Mouse (Mus musculus) CH12.LX (cell line): ENCODE results near the gene Cul9. TPM values are rescaled to one million over a fixed set of nuclear protein-coding genes. Genes with fewer than 3 reads are reported as not detected.

ENCODE experiments used
- DNase-seq: peaks from one replicate; pipeline ENCODE4 v3.0.0-alpha.2; 2013; ENCODE audit errors: extremely low read depth
- H3K27ac ChIP-seq: 2 replicates; pipeline ENCODE4 v1.5.1; 2012; ENCODE audit warnings: low read depth, mild to moderate bottlenecking, control low read depth, moderate library complexity; ENCODE audit not compliant: insufficient read depth
- H3K27me3 ChIP-seq: replicated peaks from 2 replicates; pipeline ENCODE3; 2012; ENCODE audit warnings: inconsistent platforms
- H3K36me3 ChIP-seq, 2 experiments: replicated peaks in 1 of 2; 2 replicates each; pipeline versions ENCODE3 to v1.6.1; 2012; ENCODE audit warnings: inconsistent platforms in 1 of 2, low read length in 1 of 2, mild to moderate bottlenecking in 1 of 2, mixed read lengths in 1 of 2, moderate library complexity in 1 of 2; ENCODE audit not compliant: control insufficient read depth in 1 of 2, insufficient read depth in 1 of 2
- H3K4me1 ChIP-seq, 2 experiments: 2 replicates each; pipeline ENCODE4 v1.6.1; 2012; ENCODE audit warnings: inconsistent platforms in 1 of 2, moderate library complexity in 1 of 2; ENCODE audit not compliant: insufficient read depth in 2 of 2, control insufficient read depth in 1 of 2
- H3K4me2 ChIP-seq: 2 replicates; pipeline ENCODE4 v1.6.1; 2012; ENCODE audit warnings: low read depth, mild to moderate bottlenecking, control low read depth; ENCODE audit not compliant: poor library complexity, insufficient read depth, severe bottlenecking
- H3K4me3 ChIP-seq, 3 experiments: fragments of 150-350 bp in 1 of 3; sonication (generic) in 1 of 3; replicated peaks in 1 of 3; 2 replicates each; pipeline versions ENCODE3 to v1.5.1; 2011 to 2012; ENCODE audit warnings: low read depth in 2 of 3, low read length in 2 of 3, mild to moderate bottlenecking in 2 of 3, moderate library complexity in 2 of 3, control low read depth in 1 of 3, improper control_type of control experiment in 1 of 3, inconsistent platforms in 1 of 3, mixed read lengths in 1 of 3; ENCODE audit not compliant: poor library complexity in 1 of 3
- H3K79me2 ChIP-seq: replicated peaks from 2 replicates; pipeline ENCODE4 v1.6.1; 2012; ENCODE audit warnings: mild to moderate bottlenecking, moderate library complexity; ENCODE audit not compliant: control insufficient read depth, poor library complexity, insufficient read depth, severe bottlenecking; ENCODE audit errors: extremely low read depth
- H3K9ac ChIP-seq: 2 replicates; pipeline ENCODE4 v1.6.1; 2012; ENCODE audit warnings: low read depth, mild to moderate bottlenecking, control low read depth, moderate library complexity; ENCODE audit not compliant: insufficient read depth
- H3K9me3 ChIP-seq: replicated peaks from 2 replicates; pipeline ENCODE3; 2012; ENCODE audit warnings: low read length, inconsistent platforms, mixed read lengths
- CHD2 ChIP-seq: IDR thresholded peaks from 2 replicates; pipeline ENCODE4 v1.6.1; 2011; ENCODE audit warnings: low read length, improper control_type of control experiment
- CTCF ChIP-seq, 2 experiments: IDR thresholded peaks in 1 of 2; conservative IDR thresholded peaks in 1 of 2; 2 replicates each; pipeline ENCODE4 v1.5.1; 2011 to 2012; ENCODE audit warnings: low read depth in 2 of 2, low read length in 2 of 2, improper control_type of control experiment in 1 of 2, inconsistent platforms in 1 of 2, mild to moderate bottlenecking in 1 of 2, moderate library complexity in 1 of 2
- ETS1 ChIP-seq: conservative IDR thresholded peaks from 2 replicates; pipeline ENCODE4 v1.6.1; 2012; ENCODE audit warnings: low read depth, mild to moderate bottlenecking, inconsistent platforms, low read length, improper control_type of control experiment, moderate library complexity
- JUN ChIP-seq: IDR thresholded peaks from 2 replicates; pipeline ENCODE4 v1.6.1; 2011; ENCODE audit warnings: low read depth, mild to moderate bottlenecking, low read length, improper control_type of control experiment, moderate library complexity; ENCODE audit not compliant: insufficient read depth
- JUND ChIP-seq: conservative IDR thresholded peaks from 2 replicates; pipeline ENCODE4 v1.6.1; 2011; ENCODE audit warnings: low read depth, low read length, improper control_type of control experiment
- KAT2A ChIP-seq: IDR thresholded peaks from 2 replicates; pipeline ENCODE4 v1.6.1; 2012; ENCODE audit warnings: low read length, improper control_type of control experiment, inconsistent platforms; ENCODE audit not compliant: insufficient replicate concordance
- MAZ ChIP-seq: IDR thresholded peaks from 2 replicates; pipeline ENCODE4 v1.6.1; 2012; ENCODE audit warnings: low read depth, mild to moderate bottlenecking, inconsistent platforms, low read length, improper control_type of control experiment, moderate library complexity
- MXI1 ChIP-seq: IDR thresholded peaks from 2 replicates; pipeline ENCODE4 v1.6.1; 2011; ENCODE audit warnings: mild to moderate bottlenecking, low read depth, low read length, improper control_type of control experiment
- MYC ChIP-seq: IDR thresholded peaks from 2 replicates; pipeline ENCODE4 v1.6.1; 2011; ENCODE audit warnings: low read depth, mild to moderate bottlenecking, improper control_type of control experiment, low read length
- NELFE ChIP-seq: IDR thresholded peaks from 2 replicates; pipeline ENCODE4 v1.6.1; 2011; ENCODE audit warnings: low read depth, low read length, improper control_type of control experiment
- NRF1 ChIP-seq: IDR thresholded peaks from 2 replicates; pipeline ENCODE4 v1.6.1; 2014; ENCODE audit warnings: low read depth, mild to moderate bottlenecking, inconsistent platforms, low read length, improper control_type of control experiment, moderate library complexity
- TCF12 ChIP-seq: IDR thresholded peaks from 2 replicates; pipeline ENCODE4 v1.6.1; 2014; ENCODE audit warnings: low read depth, mild to moderate bottlenecking, inconsistent platforms, low read length, improper control_type of control experiment
- USF1 ChIP-seq: IDR thresholded peaks from 2 replicates; pipeline ENCODE4 v1.6.1; 2014; ENCODE audit warnings: low read depth, mild to moderate bottlenecking, inconsistent platforms, low read length, improper control_type of control experiment
- ZC3H11A ChIP-seq: IDR thresholded peaks from 2 replicates; pipeline ENCODE4 v1.6.1; 2012; ENCODE audit warnings: low read depth, mild to moderate bottlenecking, inconsistent platforms, low read length, improper control_type of control experiment
- ZKSCAN1 ChIP-seq: IDR thresholded peaks from 2 replicates; pipeline ENCODE4 v1.6.1; 2012; ENCODE audit warnings: low read depth, inconsistent platforms, low read length, improper control_type of control experiment, borderline replicate concordance
- ZNF384 ChIP-seq: IDR thresholded peaks from 2 replicates; pipeline ENCODE4 v1.6.1; 2012; ENCODE audit warnings: low read depth, low read length, improper control_type of control experiment, inconsistent platforms
- dilution Hi-C: fragments of 300-500 bp; cut with MboI; formaldehyde crosslinking; loops from 2 replicates; pipeline ENCODE4 v1.14.3; 2020; ENCODE audit warnings: low sequenced_read_pairs; ENCODE audit not compliant: extremely low pct_unique_long_range_greater_than_20kb, extremely low pct_ligation_motif_present
- in situ Hi-C: fragments of 300-500 bp; cut with MboI; formaldehyde crosslinking; loops from 3 replicates; pipeline ENCODE4 v1.14.3; 2019; ENCODE audit warnings: low sequenced_read_pairs, low pct_ligation_motif_present, low pct_unique_long_range_greater_than_20kb, mixed read lengths
- polyA plus RNA-seq: library from polyadenylated mRNA; unstranded; fragments of >175 nt; gene quantifications from 2 replicates; pipeline ENCODE4 v1.2.1, GENCODE M21; 2012; ENCODE audit warnings: low read depth; ENCODE audit not compliant: insufficient read length
- total RNA-seq, 2 experiments: library from RNA; depleted of rRNA; stranded (reverse); fragments of 300-350 nt in 1 of 2; fragments of >200 nt in 1 of 2; gene quantifications; 2 replicates each; pipeline ENCODE4 v1.2.3; 2012 to 2014

Cul9 gene
- total and polyA plus RNA-seq, 3 experiments, result 0.08 to 0.27 TPM; not detected in 1

- no peak overlapping the region for H3K27ac ChIP-seq
- no peak for DNase-seq
- H3K4me2 ChIP-seq, result no peak overlapping the region
- in situ Hi-C loops, result no loop called here
- no peaks in the 10 kb centered on the region for H3K27me3 ChIP-seq
- no peaks in the 10 kb centered on the region for H3K9me3 ChIP-seq
- no peak for TF ChIP-seq MXI1
- TF ChIP-seq ETS1, result no peak
- TF ChIP-seq MYC, result no peak
- no peak for TF ChIP-seq ZNF384
- TF ChIP-seq USF1, result no peak
- no peak for TF ChIP-seq JUND
- no peak for TF ChIP-seq ZC3H11A
- TF ChIP-seq MAZ, result no peak
- no peak for TF ChIP-seq JUN
- no peak for TF ChIP-seq ZKSCAN1
- TF ChIP-seq TCF12, result no peak
- TF ChIP-seq KAT2A, result no peak
- no peak for TF ChIP-seq NELFE
- no peak for TF ChIP-seq NRF1
- TF ChIP-seq, all 38 proteins: peak for 0
- H3K4me3 ChIP-seq, result no peak overlapping the region
- H3K9ac ChIP-seq, result no peak overlapping the region
- no peaks in the 10 kb centered on the region for H3K79me2 ChIP-seq
- peaks cover 0 to 15% of the 10 kb centered on the region in 2 experiments; a peak in 2 of 4 replicates for H3K4me1 ChIP-seq
- dilution Hi-C loops, result no loop called here
- no peaks in the 10 kb centered on the region for H3K36me3 ChIP-seq
Measured at GRCm38 (mm10) chr17:46590439-46590838, 44.3 kb upstream of the Cul9 start.

- DNase-seq, result no peak
- in situ Hi-C loops, result no loop called here
- no peak for TF ChIP-seq CHD2
- 0 out of 4 replicates have a peak, but pooled peaks of 1 of the 2 experiments have one; percentile 5 for TF ChIP-seq CTCF (conservative IDR thresholded peaks at IDR 0.05 in 1 of 2, IDR thresholded peaks at IDR 0.05 in 1 of 2; ENCODE audit: low read depth in 2 of 2, low read length in 2 of 2)
- TF ChIP-seq, all 38 proteins: peak for 1
- no peaks in the 10 kb centered on the region for H3K36me3 ChIP-seq
- no peaks in the 10 kb centered on the region for H3K79me2 ChIP-seq
- no peak overlapping the region for H3K27ac ChIP-seq
- no peaks in the 10 kb centered on the region for H3K27me3 ChIP-seq
- no peak overlapping the region for H3K4me3 ChIP-seq
- dilution Hi-C loops, result no loop called here
- H3K4me1 ChIP-seq, result peaks cover 0 to 15% of the 10 kb centered on the region in 2 experiments; a peak in 2 of 4 replicates
- no peak overlapping the region for H3K4me2 ChIP-seq
- H3K9me3 ChIP-seq, result no peaks in the 10 kb centered on the region
- H3K9ac ChIP-seq, result no peak overlapping the region
Measured at GRCm38 (mm10) chr17:46589635-46590314, 43.6 kb upstream of the Cul9 start.
